Mouse (Mus musculus) lung, postnatal 0 days (tissue): Measurements from ENCODE around the gene Ptprc. TPM values are rescaled to one million over a fixed set of nuclear protein-coding genes. Genes with fewer than 3 reads are reported as not detected.

Experiments
- ATAC-seq: fragments of 200-750 bp; cut with Nextera tagmentation; 2 replicates; pipeline ENCODE4 v1.8.0; 2017; ENCODE audit warnings: moderate library complexity
- DNase-seq: peaks from one replicate; pipeline ENCODE4 v3.0.0-alpha.2; 2016; ENCODE audit warnings: low spot score
- H3K27ac ChIP-seq: fragments of 300-500 bp; sonication (generic); 2 replicates; pipeline ENCODE4 v1.5.1; 2014; ENCODE audit warnings: antibody characterized with exemption, mild to moderate bottlenecking, low read length, mixed read lengths
- H3K27me3 ChIP-seq: fragments of 300-500 bp; sonication (generic); replicated peaks from 2 replicates; pipeline ENCODE4 v1.6.1; 2014; ENCODE audit warnings: low read length, mixed read lengths; ENCODE audit not compliant: insufficient read depth
- H3K36me3 ChIP-seq: fragments of 300-500 bp; sonication (generic); 2 replicates; pipeline ENCODE4 v1.6.1; 2014; ENCODE audit warnings: low read length, mixed read lengths; ENCODE audit not compliant: insufficient read depth
- H3K4me1 ChIP-seq: fragments of 300-500 bp; sonication (generic); 2 replicates; pipeline ENCODE4 v1.6.1; 2014; ENCODE audit warnings: antibody characterized with exemption, low read depth, low read length, mixed read lengths; ENCODE audit not compliant: insufficient read depth
- H3K4me2 ChIP-seq: fragments of 300-500 bp; sonication (generic); replicated peaks from 2 replicates; pipeline ENCODE4 v1.6.1; 2014; ENCODE audit warnings: low read depth, mild to moderate bottlenecking, low read length, moderate library complexity, mixed read lengths
- H3K4me3 ChIP-seq: fragments of 300-500 bp; sonication (generic); 2 replicates; pipeline ENCODE4 v1.5.1; 2014; ENCODE audit warnings: low read depth, low read length
- H3K9ac ChIP-seq: fragments of 300-500 bp; sonication (generic); replicated peaks from 2 replicates; pipeline ENCODE4 v1.6.1; 2014; ENCODE audit warnings: low read depth, mild to moderate bottlenecking
- H3K9me3 ChIP-seq: fragments of 300-500 bp; sonication (generic); 2 replicates; pipeline ENCODE4 v1.6.1; 2016; ENCODE audit warnings: low read length, mixed read lengths
- CTCF ChIP-seq: IDR thresholded peaks from 2 replicates; pipeline ENCODE4 v1.5.1; 2016; ENCODE audit warnings: antibody characterized with exemption, mild to moderate bottlenecking
- EP300 ChIP-seq: IDR thresholded peaks from 2 replicates; pipeline ENCODE4 v1.6.1; 2016; ENCODE audit warnings: antibody characterized with exemption, mild to moderate bottlenecking, control low read depth
- WGBS: fragments of 180-500 bp; shearing (Covaris S2); extraction: QIAGEN DNeasy Blood & Tissue Kit; methylation state at CpG from one replicate; pipeline ENCODE4 v1.1.7; 2014; 5-methylcytosine and 5-hydroxymethylcytosine counted together
- polyA plus RNA-seq: library from polyadenylated mRNA; unstranded; fragments of >200 nt; fragmentation: Nextera tagmentation; extraction: Ambion mirVana; gene quantifications from 2 replicates; pipeline ENCODE4 v1.2.1, GENCODE M21; 2015

Ptprc gene
- polyA plus RNA-seq, 1 experiment from 2014 or later = 9.3 TPM

GRCm38 (mm10) chr1:138039201-138039600 is 136.3 kb downstream of the Ptprc start:
- no peak overlapping the region for H3K9ac ChIP-seq
- no peaks in the 10 kb centered on the region for H3K27me3 ChIP-seq
- H3K27ac ChIP-seq = no peak overlapping the region
- no peaks in the 10 kb centered on the region for H3K9me3 ChIP-seq
- no peaks in the 10 kb centered on the region for H3K4me1 ChIP-seq
- 16% methylated on average over 1 of the region's 1 CpGs for WGBS
- H3K4me3 ChIP-seq = no peak overlapping the region
- TF ChIP-seq EP300 (peak; percentile 68), CTCF (no peak)
- no peak overlapping the region for H3K4me2 ChIP-seq
- DNase-seq (peak; percentile 49), ATAC-seq (peak; percentile 74)
- no peaks in the 10 kb centered on the region for H3K36me3 ChIP-seq

GRCm38 (mm10) chr1:138037484-138037883 is 138.0 kb downstream of the Ptprc start:
- Histone ChIP-seq H3K27me3 (no peaks in the 10 kb centered on the region), H3K36me3 (no peaks in the 10 kb centered on the region), H3K4me1 (no peaks in the 10 kb centered on the region), H3K4me2 (no peak overlapping the region), H3K27ac (no peak overlapping the region), H3K4me3 (no peak overlapping the region), H3K9me3 (no peaks in the 10 kb centered on the region), H3K9ac (no peak overlapping the region)
- WGBS = 48% methylated on average over 5 of the region's 5 CpGs
- no peak for DNase-seq
- ATAC-seq = no peak
- TF ChIP-seq EP300 (no peak), CTCF (no peak)

GRCm38 (mm10) chr1:138029649-138030048 is 145.9 kb downstream of the Ptprc start:
- Histone ChIP-seq H3K27me3 (no peaks in the 10 kb centered on the region), H3K4me1 (no peaks in the 10 kb centered on the region), H3K36me3 (no peaks in the 10 kb centered on the region), H3K4me2 (no peak overlapping the region), H3K9me3 (no peaks in the 10 kb centered on the region), H3K27ac (no peak overlapping the region), H3K9ac (no peak overlapping the region), H3K4me3 (no peak overlapping the region)
- DNase-seq (no peak), ATAC-seq (no peak)
- 55% methylated on average over 4 of the region's 4 CpGs for WGBS
- TF ChIP-seq CTCF = no peak
- TF ChIP-seq EP300 = no peak

GRCm38 (mm10) chr1:138025298-138025697 is 150.2 kb downstream of the Ptprc start:
- WGBS = 88% methylated on average over 1 of the region's 1 CpGs

GRCm38 (mm10) chr1:138023601-138024000 is 151.9 kb downstream of the Ptprc start:
- Histone ChIP-seq H3K9ac (no peak overlapping the region), H3K9me3 (no peaks in the 10 kb centered on the region), H3K27me3 (no peaks in the 10 kb centered on the region), H3K4me2 (no peak overlapping the region), H3K36me3 (no peaks in the 10 kb centered on the region), H3K27ac (no peak overlapping the region), H3K4me1 (no peaks in the 10 kb centered on the region), H3K4me3 (no peak overlapping the region)
- WGBS = 49% methylated on average over 4 of the region's 4 CpGs
- DNase-seq (no peak), ATAC-seq (no peak)
- TF ChIP-seq CTCF (no peak), EP300 (no peak)

More at GRCm38 (mm10) chr1:138025298-138025697, 150.2 kb downstream of the Ptprc start:
- Histone ChIP-seq H3K9me3 (no peaks in the 10 kb centered on the region), H3K36me3 (no peaks in the 10 kb centered on the region), H3K4me2 (no peak overlapping the region), H3K27me3 (no peaks in the 10 kb centered on the region), H3K4me1 (no peaks in the 10 kb centered on the region), H3K4me3 (no peak overlapping the region), H3K27ac (no peak overlapping the region), H3K9ac (no peak overlapping the region)
- DNase-seq = no peak
- TF ChIP-seq CTCF = no peak
- no peak for TF ChIP-seq EP300
- no peak for ATAC-seq

DNA sequence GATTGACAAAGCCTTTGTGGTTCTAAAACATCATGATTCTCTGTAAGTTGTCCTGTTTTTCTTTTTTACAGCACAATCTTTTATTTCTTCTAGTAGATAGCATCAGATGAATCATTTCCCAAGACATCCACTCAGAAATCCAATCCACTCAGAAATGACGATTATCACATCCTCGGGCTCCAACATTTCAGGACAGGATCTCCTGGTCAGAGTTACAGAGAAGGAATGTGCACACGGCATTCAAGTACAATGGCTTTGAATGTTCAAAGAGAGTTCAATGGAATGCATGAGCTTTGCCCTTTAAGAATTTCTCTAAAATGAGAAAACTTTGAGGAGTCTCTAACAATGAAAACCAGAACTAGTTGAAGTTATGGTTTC is 152.6 kb downstream of the Ptprc start:
- Histone ChIP-seq H3K4me1 (no peaks in the 10 kb centered on the region), H3K27ac (no peak overlapping the region), H3K27me3 (no peaks in the 10 kb centered on the region), H3K4me2 (no peak overlapping the region), H3K4me3 (no peak overlapping the region), H3K36me3 (no peaks in the 10 kb centered on the region), H3K9ac (no peak overlapping the region), H3K9me3 (no peaks in the 10 kb centered on the region)
- ATAC-seq (no peak), DNase-seq (no peak)
- no peak for TF ChIP-seq CTCF
- TF ChIP-seq EP300 = no peak
- 29% methylated on average over 3 of the region's 3 CpGs for WGBS
